Mouse (Mus musculus) intestine, embryonic 15.5 days (tissue): ENCODE measurements around the gene Scube1. TPM values are rescaled to one million over a fixed set of nuclear protein-coding genes. Genes with fewer than 3 reads are reported as not detected.
A peak's percentile ranks its signal among the peaks of the same experiment; 100 is the strongest.

Experiments used
- ATAC-seq: fragments of 200-750 bp; cut with Nextera tagmentation; 2 replicates; pipeline ENCODE4 v1.8.0; 2017; ENCODE audit warnings: moderate TSS enrichment, moderate library complexity
- H3K27ac ChIP-seq: fragments of 300-500 bp; sonication (generic); 2 replicates; pipeline ENCODE4 v1.5.1; 2015; ENCODE audit warnings: mild to moderate bottlenecking, inconsistent platforms
- H3K27me3 ChIP-seq: fragments of 300-500 bp; sonication (generic); replicated peaks from 2 replicates; pipeline ENCODE4 v1.6.1; 2015; ENCODE audit warnings: inconsistent platforms
- H3K36me3 ChIP-seq: fragments of 300-500 bp; sonication (generic); 2 replicates; pipeline ENCODE4 v1.6.1; 2015; ENCODE audit warnings: inconsistent platforms
- H3K4me1 ChIP-seq: fragments of 300-500 bp; sonication (generic); replicated peaks from 2 replicates; pipeline ENCODE4 v1.6.1; 2015; ENCODE audit warnings: inconsistent platforms
- H3K4me2 ChIP-seq: fragments of 300-500 bp; sonication (generic); replicated peaks from 2 replicates; pipeline ENCODE4 v1.6.1; 2015; ENCODE audit warnings: mild to moderate bottlenecking, inconsistent platforms
- H3K4me3 ChIP-seq: fragments of 300-500 bp; sonication (generic); replicated peaks from 2 replicates; pipeline ENCODE4 v1.5.1; 2015; ENCODE audit warnings: inconsistent platforms
- H3K9ac ChIP-seq: fragments of 300-500 bp; sonication (generic); 2 replicates; pipeline ENCODE4 v1.6.1; 2015; ENCODE audit warnings: inconsistent platforms
- H3K9me3 ChIP-seq: fragments of 300-500 bp; sonication (generic); 2 replicates; pipeline ENCODE4 v1.6.1; 2016; ENCODE audit warnings: inconsistent platforms
- WGBS: fragments of 180-500 bp; shearing (Covaris S2); methylation state at CpG from one replicate; pipeline ENCODE4 v1.1.7; 2015; 5-methylcytosine and 5-hydroxymethylcytosine counted together
- polyA plus RNA-seq: library from polyadenylated mRNA; unstranded; fragments of >200 nt; fragmentation: Nextera tagmentation; extraction: Ambion mirVana; gene quantifications from 2 replicates; pipeline ENCODE4 v1.2.1, GENCODE M21; 2015

Gene Scube1
- polyA plus RNA-seq, 1 experiment from 2014 or later, result 4.3 TPM

DNA sequence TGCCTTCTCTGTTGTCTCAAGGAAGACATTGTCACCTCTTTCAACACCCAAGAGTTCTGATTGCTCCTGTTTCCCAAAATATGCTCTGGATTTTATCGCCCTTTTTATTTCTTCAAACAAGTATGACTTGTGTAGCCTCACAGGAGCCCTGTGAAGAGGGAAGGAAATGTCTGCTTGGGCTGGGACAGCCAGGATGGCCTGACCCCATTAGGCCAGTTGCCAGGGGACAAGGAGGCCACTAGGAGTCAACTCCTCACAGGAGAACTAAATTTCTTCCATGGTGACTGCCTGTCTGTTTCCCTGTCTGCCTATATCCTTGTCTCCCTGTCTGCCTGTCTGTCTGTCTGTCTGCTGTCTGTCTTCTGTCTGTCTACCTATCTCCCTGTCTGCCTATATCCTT is 17.2 kb upstream of the Scube1 start:
- WGBS, result 94% methylated on average over 1 of the region's 1 CpGs
- H3K9me3 ChIP-seq, result no peaks in the 10 kb centered on the region
- no peaks in the 10 kb centered on the region for H3K36me3 ChIP-seq
- no peak overlapping the region for H3K4me3 ChIP-seq
- H3K4me2 ChIP-seq, result no peak overlapping the region
- H3K27ac ChIP-seq, result no peak overlapping the region
- H3K9ac ChIP-seq, result no peak overlapping the region
- ATAC-seq, result no peak
- 0 out of 2 replicates have a peak, but pooled peaks cover 7% of the 10 kb centered on the region for H3K4me1 ChIP-seq
- no peaks in the 10 kb centered on the region for H3K27me3 ChIP-seq

- no peaks in the 10 kb centered on the region for H3K36me3 ChIP-seq
- ATAC-seq, result no peak
- H3K4me1 ChIP-seq, result 0 out of 2 replicates have a peak, but pooled peaks cover 7% of the 10 kb centered on the region
- H3K4me2 ChIP-seq, result no peak overlapping the region
- H3K4me3 ChIP-seq, result no peak overlapping the region
- no peak overlapping the region for H3K27ac ChIP-seq
- no peaks in the 10 kb centered on the region for H3K9me3 ChIP-seq
- no peaks in the 10 kb centered on the region for H3K27me3 ChIP-seq
- 25% methylated on average over 21 of the region's 21 CpGs for WGBS
- H3K9ac ChIP-seq, result no peak overlapping the region
Observed at GRCm38 (mm10) chr15:83740676-83741422, 16.0 kb upstream of the Scube1 start.

DNA sequence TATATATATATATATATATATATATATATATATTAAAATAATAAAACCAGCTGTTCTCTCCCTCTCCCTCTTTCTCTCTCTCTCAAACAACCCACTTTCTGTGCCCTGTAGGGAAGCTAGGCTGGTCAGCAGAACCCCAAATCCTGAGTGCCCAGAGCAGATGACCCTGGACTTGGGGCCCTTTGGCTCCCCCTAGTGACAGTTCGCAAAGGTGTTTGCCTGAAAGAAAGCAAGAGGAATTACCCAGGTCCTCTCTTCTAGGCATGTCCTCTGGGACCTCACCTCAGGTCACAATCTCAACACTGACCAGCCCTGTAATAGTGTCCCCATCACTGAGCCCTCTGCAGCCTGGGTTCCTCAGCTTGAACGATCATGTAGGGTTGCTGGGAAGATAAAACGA is 2.8 kb upstream of the Scube1 start:
- Histone ChIP-seq H3K27ac (no peak overlapping the region), H3K9ac (no peak overlapping the region), H3K27me3 (peaks cover 41% of the 10 kb centered on the region), H3K4me3 (no peak overlapping the region), H3K4me2 (no peak overlapping the region), H3K36me3 (no peaks in the 10 kb centered on the region), H3K9me3 (no peaks in the 10 kb centered on the region), H3K4me1 (peaks cover 15% of the 10 kb centered on the region)
- WGBS, result 24% methylated on average over 3 of the region's 3 CpGs
- no peak for ATAC-seq

GRCm38 (mm10) chr15:83726741-83727140 is 1.9 kb upstream of the Scube1 start:
- H3K9ac ChIP-seq, result no peak overlapping the region
- no peak for ATAC-seq
- peaks cover 48% of the 10 kb centered on the region for H3K27me3 ChIP-seq
- H3K4me3 ChIP-seq, result no peak overlapping the region
- H3K27ac ChIP-seq, result no peak overlapping the region
- H3K4me2 ChIP-seq, result no peak overlapping the region
- H3K4me1 ChIP-seq, result peaks cover 15% of the 10 kb centered on the region
- H3K9me3 ChIP-seq, result no peaks in the 10 kb centered on the region
- H3K36me3 ChIP-seq, result no peaks in the 10 kb centered on the region
- 78% methylated on average over 5 of the region's 5 CpGs for WGBS

DNA sequence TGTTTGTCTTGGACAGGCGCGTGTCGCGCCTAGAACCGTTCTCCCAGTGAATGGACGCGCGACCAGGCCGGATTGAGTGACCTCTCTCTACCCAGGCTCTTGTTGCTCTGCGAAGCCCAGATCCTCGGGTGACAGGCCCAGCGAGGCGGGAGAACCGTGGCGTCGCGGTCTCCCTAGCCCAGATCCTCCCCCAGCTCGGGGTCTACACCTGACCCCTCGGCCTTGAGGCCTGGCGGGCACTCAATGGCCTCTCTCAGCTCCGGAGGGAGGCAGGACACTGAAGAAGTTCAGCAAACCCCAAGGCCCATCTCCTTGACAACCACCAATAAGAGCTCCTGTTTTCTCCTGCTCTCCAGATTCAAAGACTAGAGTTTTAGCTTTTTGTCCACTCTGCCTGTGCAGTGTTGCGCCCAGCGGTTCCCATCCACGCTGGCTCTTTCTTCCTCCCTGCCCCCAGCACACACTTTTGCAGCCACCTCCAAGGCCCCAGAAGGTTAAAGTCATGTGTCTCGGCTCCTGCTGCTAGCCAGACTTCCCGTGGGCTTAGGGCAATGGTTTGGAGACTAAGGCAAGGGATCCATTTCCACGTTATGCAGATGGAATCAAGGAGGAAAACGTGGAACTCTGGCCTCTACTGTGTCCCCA is 857 bp upstream of the Scube1 start:
- Histone ChIP-seq H3K4me1 (peaks cover 15% of the 10 kb centered on the region), H3K9me3 (no peaks in the 10 kb centered on the region), H3K27me3 (peaks cover 55% of the 10 kb centered on the region), H3K4me2 (peak overlapping the region; percentile 99), H3K9ac (no peak overlapping the region), H3K27ac (no peak overlapping the region), H3K36me3 (no peaks in the 10 kb centered on the region), H3K4me3 (0 out of 2 replicates have a peak overlapping the region, but pooled peaks have one; percentile 65)
- WGBS, result 24% methylated on average over 28 of the region's 28 CpGs
- no peak for ATAC-seq

- ATAC-seq, result peak; percentile 72
- Histone ChIP-seq H3K9me3 (no peaks in the 10 kb centered on the region), H3K4me1 (peaks cover 15% of the 10 kb centered on the region), H3K4me3 (peak overlapping the region; percentile 65), H3K27me3 (peaks cover 55% of the 10 kb centered on the region), H3K4me2 (peak overlapping the region; percentile 99), H3K27ac (no peak overlapping the region), H3K9ac (peak overlapping the region; percentile 58), H3K36me3 (no peaks in the 10 kb centered on the region)
- WGBS, result 1% methylated on average over 61 of the region's 61 CpGs
Observed at GRCm38 (mm10) chr15:83724160-83724885, 498 bp downstream of the Scube1 start.

GRCm38 (mm10) chr15:83715582-83716228 is 9.1 kb downstream of the Scube1 start:
- Histone ChIP-seq H3K4me3 (no peak overlapping the region), H3K4me2 (no peak overlapping the region), H3K9me3 (no peaks in the 10 kb centered on the region), H3K27ac (no peak overlapping the region), H3K4me1 (no peaks in the 10 kb centered on the region), H3K27me3 (no peaks in the 10 kb centered on the region), H3K36me3 (no peaks in the 10 kb centered on the region), H3K9ac (no peak overlapping the region)
- WGBS, result 60% methylated on average over 6 of the region's 6 CpGs
- ATAC-seq, result no peak

DNA sequence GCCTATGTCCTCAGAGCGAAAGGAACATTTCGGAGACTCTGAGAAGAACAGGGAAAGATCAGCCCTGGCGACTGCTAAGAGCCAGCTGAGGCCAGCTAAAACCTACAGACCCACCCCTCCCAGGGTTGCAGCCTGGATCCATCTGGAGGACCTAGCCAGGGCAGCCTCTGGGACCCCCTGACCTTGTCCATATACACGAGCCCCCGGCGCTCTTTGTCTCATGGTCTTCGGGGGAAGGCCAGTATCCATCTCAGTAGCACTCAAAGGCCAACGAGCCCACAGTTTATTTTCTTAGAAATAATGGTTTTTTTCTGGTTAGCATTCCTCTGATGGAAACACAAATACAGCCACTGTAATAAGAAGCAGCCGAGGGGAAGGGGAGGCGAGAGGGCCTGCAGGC is 12.0 kb downstream of the Scube1 start:
- H3K9ac ChIP-seq, result no peak overlapping the region
- 69% methylated on average over 10 of the region's 10 CpGs for WGBS

GRCm38 (mm10) chr15:83712361-83712760 is 12.5 kb downstream of the Scube1 start:
- H3K9ac ChIP-seq, result no peak overlapping the region
- no peak for ATAC-seq

More for the DNA sequence above, 12.0 kb downstream of the Scube1 start:
- Histone ChIP-seq H3K4me2 (no peak overlapping the region), H3K4me1 (no peaks in the 10 kb centered on the region), H3K27ac (no peak overlapping the region), H3K36me3 (no peaks in the 10 kb centered on the region), H3K27me3 (no peaks in the 10 kb centered on the region), H3K9me3 (no peaks in the 10 kb centered on the region), H3K4me3 (no peak overlapping the region)
- no peak for ATAC-seq

GRCm38 (mm10) chr15:83709889-83710774 is 14.7 kb downstream of the Scube1 start:
- H3K27me3 ChIP-seq, result no peaks in the 10 kb centered on the region
- H3K9me3 ChIP-seq, result no peaks in the 10 kb centered on the region
- H3K9ac ChIP-seq, result no peak overlapping the region
- H3K4me3 ChIP-seq, result no peak overlapping the region
- no peaks in the 10 kb centered on the region for H3K4me1 ChIP-seq
- ATAC-seq, result no peak
- H3K36me3 ChIP-seq, result no peaks in the 10 kb centered on the region
- H3K4me2 ChIP-seq, result no peak overlapping the region
- H3K27ac ChIP-seq, result no peak overlapping the region
- 41% methylated on average over 23 of the region's 23 CpGs for WGBS

More at GRCm38 (mm10) chr15:83712361-83712760, 12.5 kb downstream of the Scube1 start:
- no peaks in the 10 kb centered on the region for H3K27me3 ChIP-seq
- no peak overlapping the region for H3K27ac ChIP-seq
- H3K36me3 ChIP-seq, result no peaks in the 10 kb centered on the region
- H3K9me3 ChIP-seq, result no peaks in the 10 kb centered on the region
- 93% methylated on average over 5 of the region's 5 CpGs for WGBS
- H3K4me1 ChIP-seq, result no peaks in the 10 kb centered on the region
- H3K4me3 ChIP-seq, result no peak overlapping the region
- no peak overlapping the region for H3K4me2 ChIP-seq

DNA sequence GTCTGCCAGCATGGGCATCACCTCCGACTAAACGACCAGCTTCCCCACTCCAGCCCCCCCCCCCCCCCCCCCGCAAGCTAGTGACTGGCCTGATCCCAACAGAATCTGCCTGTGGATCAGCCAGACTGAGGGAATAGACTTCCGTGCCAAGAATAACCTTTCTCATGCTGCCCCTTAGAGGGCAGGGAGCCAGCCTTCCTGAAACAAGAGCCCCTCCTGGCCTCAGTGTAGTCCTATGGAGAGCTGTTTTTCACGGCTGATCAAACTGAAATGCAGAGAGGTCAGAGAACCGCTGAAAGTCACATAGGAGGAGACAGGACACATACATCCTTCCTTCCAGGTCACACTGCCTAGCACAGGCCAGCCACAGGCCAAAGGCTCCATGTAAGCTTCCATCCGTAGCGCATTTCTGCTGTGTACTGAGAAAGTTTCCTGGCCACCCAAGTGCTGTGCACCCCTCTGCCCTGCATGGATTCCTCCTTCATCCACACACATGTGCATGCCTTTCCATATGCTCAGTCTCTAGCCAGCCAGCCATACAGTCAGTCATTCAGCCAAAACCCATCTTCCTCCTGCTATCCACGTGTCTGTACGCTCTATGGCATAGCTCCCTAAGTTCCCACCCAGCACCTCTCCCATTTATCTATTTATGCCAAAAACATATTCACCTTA is 18.2 kb downstream of the Scube1 start:
- H3K4me2 ChIP-seq, result no peak overlapping the region
- H3K36me3 ChIP-seq, result no peaks in the 10 kb centered on the region
- no peaks in the 10 kb centered on the region for H3K9me3 ChIP-seq
- H3K4me3 ChIP-seq, result no peak overlapping the region
- H3K27me3 ChIP-seq, result no peaks in the 10 kb centered on the region
- no peaks in the 10 kb centered on the region for H3K4me1 ChIP-seq
- no peak overlapping the region for H3K27ac ChIP-seq
- no peak overlapping the region for H3K9ac ChIP-seq
- 42% methylated on average over 10 of the region's 10 CpGs for WGBS
- ATAC-seq, result no peak
